Mouse (Mus musculus): Measurements from ENCODE around the gene Olfr1138.

Olfr1138 gene

DNA sequence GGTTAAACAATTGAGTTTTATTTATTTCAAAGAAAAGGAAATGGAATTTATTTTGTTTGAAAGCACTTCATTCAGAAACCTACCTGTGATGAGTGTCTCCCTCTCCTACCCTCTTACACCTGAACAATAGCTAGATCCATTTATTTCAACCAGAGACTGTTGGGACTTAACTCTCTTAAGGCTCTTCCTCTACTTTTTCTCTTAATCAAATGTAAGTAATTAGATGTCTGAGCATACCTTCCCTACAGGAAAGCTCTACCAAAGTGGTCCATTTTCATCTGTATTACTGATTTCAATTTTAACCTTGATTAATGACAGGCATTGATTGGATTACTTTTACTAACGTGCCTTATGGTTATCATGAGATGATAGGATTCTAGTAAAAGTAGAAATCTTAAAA is at the start of gene Olfr1138:
Gene Olfr1138 (minus strand): TSS at position 101 of the 400 bp plus-strand sequence.
- no peak for DNase-seq

DNA sequence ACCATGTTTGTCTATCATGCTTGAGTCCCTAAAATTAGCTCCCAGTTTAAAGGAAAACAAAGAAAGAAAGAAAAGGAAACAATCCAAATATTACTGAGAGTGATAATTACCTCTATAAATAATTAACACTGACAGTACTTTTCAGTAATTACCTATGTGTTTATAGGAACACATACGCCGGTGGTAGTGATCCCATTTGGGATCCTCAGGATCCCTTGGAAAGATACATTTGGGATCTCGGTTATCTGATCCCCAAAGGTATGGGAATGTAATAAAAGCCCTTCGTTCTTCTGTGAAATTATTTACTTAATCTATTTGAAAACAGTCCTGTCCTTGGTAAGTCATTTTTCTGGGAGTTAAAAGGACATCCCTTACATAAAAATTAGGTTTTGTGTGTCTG is 39.4 kb upstream of the Olfr1138 start, which contains the start of gene Olfr152:
Gene Olfr152 (plus strand): TSS at position 301 of the 400 bp plus-strand sequence.
- no peak for DNase-seq

DNA sequence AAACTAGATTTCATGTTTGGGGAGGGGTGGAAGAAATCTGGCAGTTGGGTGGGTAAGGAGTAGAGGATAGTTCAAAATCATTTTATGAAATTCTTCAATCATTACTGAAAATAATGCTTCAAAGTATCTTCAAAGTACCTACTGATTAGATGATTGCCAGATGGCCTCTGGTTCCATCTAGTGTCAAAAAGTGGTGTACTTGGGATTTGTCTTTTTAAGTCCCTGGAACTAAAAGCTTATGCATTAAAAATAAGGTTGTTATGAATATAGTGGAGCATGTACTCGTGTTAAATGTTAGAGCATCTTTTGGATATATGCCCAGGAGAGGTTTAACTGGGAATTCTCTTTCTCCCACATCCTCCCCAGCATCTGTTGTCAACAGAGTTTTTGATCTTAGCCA is 36.4 kb upstream of the Olfr1138 start:
- DNase-seq: no peak

DNA sequence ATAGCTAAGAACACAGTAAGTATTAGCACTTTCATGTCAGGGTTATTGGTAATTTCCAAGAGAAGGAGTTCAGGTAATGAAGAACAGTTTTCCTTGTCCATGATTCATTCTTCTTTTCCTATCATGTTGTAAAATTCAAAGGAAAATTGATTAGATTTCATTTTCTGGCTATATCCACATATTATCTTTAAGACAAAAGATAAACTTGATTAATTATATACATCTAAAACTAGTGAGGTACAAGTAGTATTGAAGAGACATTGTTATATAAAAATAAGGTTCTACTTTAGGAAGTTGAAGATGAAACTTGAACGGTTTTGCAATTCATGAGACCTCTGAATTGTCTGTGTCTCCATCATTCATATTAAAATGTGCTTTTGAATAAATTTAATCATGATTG is 14.1 kb upstream of the Olfr1138 start, which contains the start of gene Olfr1141:
Gene Olfr1141 (minus strand): TSS at position 101 of the 400 bp plus-strand sequence.
- no peak for DNase-seq

DNA sequence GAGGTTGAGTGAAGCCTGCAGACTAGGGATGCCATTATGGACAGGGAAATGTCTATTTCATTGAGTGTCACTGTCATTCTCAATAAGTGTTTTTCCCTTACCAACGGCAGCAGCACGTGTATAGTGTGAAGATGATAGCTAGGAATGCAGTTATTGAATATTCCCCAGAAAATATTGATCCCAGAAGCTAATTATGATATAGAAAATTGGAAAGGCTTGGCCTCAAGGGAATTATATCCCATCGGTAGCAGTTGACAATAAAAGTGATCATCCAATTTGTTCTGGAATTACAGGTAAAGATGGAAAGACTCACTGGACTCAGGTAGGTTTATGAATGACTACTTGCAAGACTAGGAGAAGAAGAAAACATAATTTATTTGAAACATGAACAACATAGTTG is 3.7 kb upstream of the Olfr1138 start, which contains the start of gene Olfr1140:
Gene Olfr1140 (plus strand): TSS at position 301 of the 400 bp plus-strand sequence.
- no peak for DNase-seq

DNA sequence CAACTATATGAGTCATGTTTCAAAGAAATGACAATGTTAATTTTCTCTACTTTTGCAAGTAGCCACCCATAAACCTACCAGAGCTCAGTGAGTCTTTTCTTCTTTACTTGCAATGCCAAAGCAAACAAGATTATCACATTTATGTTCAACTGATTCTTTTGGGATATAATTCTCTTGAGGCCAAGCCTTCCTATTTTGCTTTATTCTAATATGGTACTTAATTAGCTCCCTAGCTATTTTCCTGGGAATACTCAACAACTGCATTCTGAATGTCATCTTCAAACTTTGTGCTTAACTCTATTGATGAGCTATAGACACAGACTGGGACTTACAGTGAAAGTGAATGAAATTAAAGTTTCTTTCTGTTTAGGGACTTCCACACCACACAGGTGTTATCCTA is 26.7 kb downstream of the Olfr1138 start, which contains the start of gene Olfr1137:
Gene Olfr1137 (minus strand): TSS at position 101 of the 400 bp plus-strand sequence.
- DNase-seq: no peak

DNA sequence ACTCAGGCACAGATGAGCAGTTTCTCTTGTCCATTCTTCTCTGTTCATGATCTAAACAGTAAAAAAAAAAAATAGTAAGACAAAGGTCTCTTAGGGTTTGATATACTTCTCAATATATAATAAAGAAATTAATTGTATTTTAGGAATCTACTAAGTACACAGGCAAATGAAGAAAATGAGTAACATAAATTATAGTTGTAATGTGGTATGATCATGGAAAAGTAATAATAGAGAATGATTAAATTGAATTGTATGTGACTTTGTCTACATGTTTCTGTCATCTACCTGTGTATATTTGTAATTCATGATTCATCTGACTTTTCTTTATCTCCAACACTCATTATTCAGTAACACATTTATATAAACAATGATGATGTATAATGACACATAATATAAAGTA is 45.9 kb downstream of the Olfr1138 start, which contains the start of gene Olfr1136:
Gene Olfr1136 (minus strand): TSS at position 101 of the 400 bp plus-strand sequence.
- no peak for DNase-seq

Data from cerebellum, adult 11-12 months (tissue).